Mouse (Mus musculus) lung, adult 2 months (tissue): ENCODE measurements around the gene Gm42674.

ENCODE experiments used
- CTCF ChIP-seq: fragments of 200-500 bp; IDR thresholded peaks from 2 replicates; pipeline ENCODE4 v1.5.1; 2011; ENCODE audit warnings: mild to moderate bottlenecking, low read length, control low read depth; ENCODE audit not compliant: insufficient read depth
- POLR2A ChIP-seq: fragments of 200-500 bp; IDR thresholded peaks from 2 replicates; pipeline ENCODE4 v1.6.1; 2011; ENCODE audit warnings: low read depth, mild to moderate bottlenecking, control low read depth, low read length, borderline replicate concordance; ENCODE audit errors: extremely low read depth

DNA sequence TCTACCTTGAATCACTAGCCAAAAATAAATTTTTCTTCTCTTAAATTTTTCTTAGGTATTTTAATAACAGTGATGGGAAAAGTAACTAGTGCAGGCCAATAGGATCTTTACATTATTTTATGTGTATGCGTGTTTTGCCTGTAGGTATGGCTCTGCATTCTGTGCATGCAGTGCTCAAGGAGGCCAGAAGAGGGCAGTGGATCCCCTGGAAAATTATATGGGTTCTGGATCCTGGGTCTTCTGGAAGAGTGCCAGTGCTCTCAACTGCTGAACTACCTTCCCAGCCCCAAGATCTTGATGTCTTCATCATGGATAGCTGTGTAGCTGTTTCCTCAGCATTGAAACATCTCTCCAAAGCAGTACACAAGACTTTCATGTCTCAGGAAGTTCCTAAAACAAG lies 19.5 kb upstream of the Gm42674 start:
- TF ChIP-seq CTCF (no peak), POLR2A (no peak)
